Mouse (Mus musculus): ENCODE measurements at regions not wholly inside any gene's neighbourhood (a gene's known extent, or its start where the extent isn't known, plus 50 kb on each side); places are given as distances from the start of the nearest gene placed in this dataset.

DNA sequence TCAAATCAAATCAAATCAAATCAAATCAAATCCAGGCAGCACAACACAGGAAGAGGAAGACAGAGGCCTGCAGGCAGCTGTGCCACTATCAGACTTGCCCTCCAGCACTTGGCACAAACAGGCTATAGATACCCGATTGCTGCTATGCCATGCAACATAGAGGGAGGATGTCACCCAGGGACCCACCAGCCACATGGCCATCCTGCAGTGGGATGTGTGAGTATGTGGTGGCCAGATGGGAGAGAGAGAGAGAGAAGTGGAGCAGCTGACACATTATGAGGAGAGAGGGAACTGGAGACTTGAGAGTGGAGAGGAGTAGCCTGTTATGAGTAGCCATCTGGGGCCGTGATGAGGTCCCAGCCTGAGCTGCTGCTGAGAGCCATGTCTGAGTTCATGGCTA is 62.6 kb upstream of the Tmprss2 start:
- H3K4me2 ChIP-seq (ENCODE audit: insufficient read depth, low read depth, poor library complexity, severe bottlenecking) = no peak overlapping the region
- in situ Hi-C loops (cut with MboI; ENCODE audit: low pct_ligation_motif_present, low pct_unique_long_range_greater_than_20kb, low sequenced_read_pairs) (no loop called here), dilution Hi-C loops (cut with MboI; ENCODE audit: extremely low pct_ligation_motif_present, extremely low pct_unique_long_range_greater_than_20kb, low sequenced_read_pairs) (no loop called here)
- no peaks in the 10 kb centered on the region for H3K9me3 ChIP-seq (replicated peaks; ENCODE audit: low read length)
- no peak overlapping the region for H3K9ac ChIP-seq (ENCODE audit: insufficient read depth, low read depth)
- no peaks in the 10 kb centered on the region for H3K79me2 ChIP-seq (replicated peaks; ENCODE audit: control insufficient read depth, extremely low read depth, insufficient read depth, poor library complexity, severe bottlenecking)
- no peaks in the 10 kb centered on the region for H3K27me3 ChIP-seq (replicated peaks)
- no peak for TF ChIP-seq ETS1 (conservative IDR thresholded peaks at IDR 0.05; ENCODE audit: low read depth, low read length)
- TF ChIP-seq BHLHE40 (IDR thresholded peaks at IDR 0.05; ENCODE audit: low read depth, low read length) = no peak
- no peak for TF ChIP-seq PAX5 (IDR thresholded peaks at IDR 0.05; ENCODE audit: low read length)
- TF ChIP-seq IRF4 (IDR thresholded peaks at IDR 0.05; ENCODE audit: low read depth, low read length) = no peak
- TF ChIP-seq POLR2A (IDR thresholded peaks at IDR 0.05; ENCODE audit: low read depth, low read length) = no peak
- TF ChIP-seq NELFE (IDR thresholded peaks at IDR 0.05; ENCODE audit: low read depth, low read length) = no peak
- TF ChIP-seq UBTF (IDR thresholded peaks at IDR 0.05; ENCODE audit: low read depth, low read length) = no peak
- TF ChIP-seq RCOR1 (conservative IDR thresholded peaks at IDR 0.05; ENCODE audit: low read depth, low read length) = no peak
- no peak for TF ChIP-seq SMC3 (IDR thresholded peaks at IDR 0.05; ENCODE audit: low read depth, low read length)
- TF ChIP-seq NRF1 (IDR thresholded peaks at IDR 0.05; ENCODE audit: low read depth, low read length) = no peak
- TF ChIP-seq RAD21 (IDR thresholded peaks at IDR 0.05; ENCODE audit: low read depth, low read length) = no peak
- no peak for TF ChIP-seq TCF12 (IDR thresholded peaks at IDR 0.05; ENCODE audit: low read depth, low read length)
- no peak for TF ChIP-seq MAZ (IDR thresholded peaks at IDR 0.05; ENCODE audit: low read depth, low read length)
- no peak for TF ChIP-seq CHD2 (IDR thresholded peaks at IDR 0.05; ENCODE audit: low read length)
- TF ChIP-seq MXI1 (IDR thresholded peaks at IDR 0.05; ENCODE audit: low read depth, low read length) = no peak
- TF ChIP-seq TBP (conservative IDR thresholded peaks at IDR 0.05; ENCODE audit: low read depth, low read length) = no peak
- no peak for TF ChIP-seq SIN3A (IDR thresholded peaks at IDR 0.05; ENCODE audit: low read length)
- TF ChIP-seq USF1 (IDR thresholded peaks at IDR 0.05; ENCODE audit: low read depth, low read length) = no peak
- no peaks in the 10 kb centered on the region for H3K4me1 ChIP-seq (ENCODE audit: control insufficient read depth in 1 of 2, insufficient read depth in 2 of 2)
- H3K4me3 ChIP-seq (replicated peaks in 1 of 3; ENCODE audit: low read depth in 2 of 3, low read length in 2 of 3, poor library complexity in 1 of 3) = no peak overlapping the region
- DNase-seq (ENCODE audit: extremely low read depth) = no peak
- H3K36me3 ChIP-seq (replicated peaks in 1 of 2; ENCODE audit: control insufficient read depth in 1 of 2, insufficient read depth in 1 of 2, low read length in 1 of 2) = no peaks in the 10 kb centered on the region
- no peak overlapping the region for H3K27ac ChIP-seq (ENCODE audit: insufficient read depth, low read depth)

DNA sequence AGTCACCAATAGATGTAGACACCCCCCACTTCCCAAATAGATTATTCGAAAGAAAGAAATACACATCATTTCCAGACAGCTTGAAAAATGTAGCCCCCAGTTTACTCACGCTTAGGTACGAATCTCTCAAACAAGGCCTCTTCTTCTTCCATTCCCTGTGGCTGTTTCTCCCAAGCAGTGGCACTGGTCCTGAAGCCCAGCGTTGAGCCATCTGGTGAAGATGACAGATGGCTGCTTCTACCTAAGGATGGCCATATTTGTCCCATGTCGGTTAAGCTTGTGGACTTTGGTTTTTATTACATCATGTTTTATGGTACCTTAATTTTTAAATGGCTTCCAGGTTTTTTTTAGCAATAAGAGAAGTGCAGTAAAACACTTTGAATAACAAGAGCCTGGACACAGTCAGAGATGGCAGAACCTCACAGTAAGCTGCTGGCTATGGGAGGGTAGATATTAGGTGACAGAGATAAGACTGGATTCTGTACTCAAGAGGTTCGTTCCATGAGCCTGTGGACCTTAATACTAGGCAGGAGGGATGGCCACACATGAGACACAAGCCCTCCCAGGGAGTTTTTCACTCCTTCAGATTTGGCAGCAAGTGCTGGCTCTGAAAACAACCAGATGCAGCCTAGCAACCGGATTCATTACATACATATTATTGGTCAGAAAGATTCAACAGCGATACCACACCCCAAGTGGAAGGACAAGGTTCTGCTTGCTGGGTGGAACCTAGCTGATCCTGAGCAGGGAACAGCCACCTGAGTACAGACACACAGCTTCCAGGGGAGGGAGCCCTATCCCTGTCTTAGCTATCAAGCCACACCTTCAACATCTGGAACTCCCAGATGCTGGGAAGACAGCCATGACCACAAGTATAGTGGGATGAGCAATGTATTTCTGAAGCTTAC is 59.4 kb upstream of the Tmprss2 start:
- in situ Hi-C loops (cut with MboI; ENCODE audit: low pct_ligation_motif_present, low pct_unique_long_range_greater_than_20kb, low sequenced_read_pairs) = no loop called here
- H3K4me1 ChIP-seq (ENCODE audit: control insufficient read depth in 1 of 2, insufficient read depth in 2 of 2) = no peaks in the 10 kb centered on the region
- H3K9me3 ChIP-seq (replicated peaks; ENCODE audit: low read length) = no peaks in the 10 kb centered on the region
- no peak overlapping the region for H3K4me2 ChIP-seq (ENCODE audit: insufficient read depth, low read depth, poor library complexity, severe bottlenecking)
- no peaks in the 10 kb centered on the region for H3K79me2 ChIP-seq (replicated peaks; ENCODE audit: control insufficient read depth, extremely low read depth, insufficient read depth, poor library complexity, severe bottlenecking)
- H3K36me3 ChIP-seq (replicated peaks in 1 of 2; ENCODE audit: control insufficient read depth in 1 of 2, insufficient read depth in 1 of 2, low read length in 1 of 2) = no peaks in the 10 kb centered on the region
- H3K27me3 ChIP-seq (replicated peaks) = peaks cover 1% of the 10 kb centered on the region
- TF ChIP-seq USF2 (conservative IDR thresholded peaks at IDR 0.05; ENCODE audit: low read depth, low read length) (no peak), RAD21 (IDR thresholded peaks at IDR 0.05; ENCODE audit: low read depth, low read length) (peak; percentile 33), PAX5 (IDR thresholded peaks at IDR 0.05; ENCODE audit: low read length) (no peak), MYC (IDR thresholded peaks at IDR 0.05; ENCODE audit: low read depth, low read length) (no peak), JUN (IDR thresholded peaks at IDR 0.05; ENCODE audit: insufficient read depth, low read depth, low read length) (no peak), RCOR1 (conservative IDR thresholded peaks at IDR 0.05; ENCODE audit: low read depth, low read length) (no peak), SMC3 (IDR thresholded peaks at IDR 0.05; ENCODE audit: low read depth, low read length) (peak; percentile 9; the same call in 1 of the 2 replicates), NELFE (IDR thresholded peaks at IDR 0.05; ENCODE audit: low read depth, low read length) (no peak), MXI1 (IDR thresholded peaks at IDR 0.05; ENCODE audit: low read depth, low read length) (no peak), CTCF (conservative IDR thresholded peaks at IDR 0.05 in 1 of 2, IDR thresholded peaks at IDR 0.05 in 1 of 2; ENCODE audit: low read depth in 2 of 2, low read length in 2 of 2) (peak in 1 of 2 experiments; percentile 40; a peak in 2 of 4 replicates), UBTF (IDR thresholded peaks at IDR 0.05; ENCODE audit: low read depth, low read length) (no peak), CHD2 (IDR thresholded peaks at IDR 0.05; ENCODE audit: low read length) (no peak), NRF1 (IDR thresholded peaks at IDR 0.05; ENCODE audit: low read depth, low read length) (no peak), EP300 (IDR thresholded peaks at IDR 0.05; ENCODE audit: low read length) (no peak), MAX (IDR thresholded peaks at IDR 0.05; ENCODE audit: low read length) (no peak), POLR2AphosphoS2 (IDR thresholded peaks at IDR 0.05; ENCODE audit: low read depth, low read length) (no peak)
- no peak overlapping the region for H3K27ac ChIP-seq (ENCODE audit: insufficient read depth, low read depth)
- dilution Hi-C loops (cut with MboI; ENCODE audit: extremely low pct_ligation_motif_present, extremely low pct_unique_long_range_greater_than_20kb, low sequenced_read_pairs) = no loop called here
- no peak for DNase-seq (ENCODE audit: extremely low read depth)
- H3K4me3 ChIP-seq (replicated peaks in 1 of 3; ENCODE audit: low read depth in 2 of 3, low read length in 2 of 3, poor library complexity in 1 of 3) = no peak overlapping the region
- no peak overlapping the region for H3K9ac ChIP-seq (ENCODE audit: insufficient read depth, low read depth)

Measured in CH12.LX (cell line).